In the genomic region with DNA sequence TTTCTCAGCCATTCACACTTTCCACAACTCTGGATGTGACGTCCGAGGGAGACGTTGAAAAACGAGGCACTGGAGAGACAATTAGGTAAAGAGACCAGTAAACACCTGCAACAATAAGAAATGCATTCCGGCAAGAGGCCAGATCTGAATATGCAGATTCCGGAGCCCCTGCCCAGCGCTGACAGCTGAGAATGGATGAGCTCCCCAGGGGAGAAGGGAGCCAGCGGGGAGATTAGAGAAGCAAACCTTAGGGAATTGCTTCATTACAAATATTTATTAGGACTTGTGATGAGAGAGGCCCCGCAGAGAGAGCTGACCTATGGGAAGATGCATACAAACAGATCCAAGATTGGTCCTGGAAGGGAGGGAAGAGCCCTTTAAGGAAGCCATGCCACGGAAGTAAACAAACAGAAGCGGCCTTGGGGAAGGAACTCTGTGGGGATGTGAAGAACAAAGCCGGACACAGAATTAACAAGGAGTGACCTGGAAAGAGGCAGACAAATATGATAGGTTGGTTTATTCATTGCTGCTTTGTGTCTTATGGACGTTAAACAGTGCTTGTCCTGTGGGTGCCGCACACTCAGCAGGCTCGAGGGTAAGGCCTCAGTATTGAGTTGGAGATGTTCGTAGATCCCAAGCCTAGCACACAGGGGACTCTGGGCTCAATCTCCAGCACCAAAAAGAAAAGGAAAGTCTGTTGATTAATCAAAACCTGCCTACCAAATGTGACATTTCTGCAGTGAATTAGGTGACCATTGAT, we compare ENCODE assay signal across 9 mouse cellular contexts.
A peak's percentile ranks its signal among the peaks of the same experiment; 100 is the strongest.
DNase-seq lines count a peak whose midpoint lies in the region; ATAC-seq lines count a peak whose summit lies in the region.
"Had no signal": no experiment of that assay in that cellular context is flagged by ENCODE, and none has a peak within 500 bp of the region (broad histone marks: within the 10 kb centered on the region; RNA-seq: fewer than 3 reads in every experiment).

No protein-coding gene starts in this region.

- H3K9me3 ChIP-seq in lung, embryonic 16.5 days (ENCODE audit: control insufficient read depth, low read length) = no peaks in the 10 kb centered on the region
- no peaks in the 10 kb centered on the region for H3K9me3 ChIP-seq in limb, embryonic 11.5 days (ENCODE audit: control insufficient read depth, low read length)
- no peaks in the 10 kb centered on the region for H3K9me3 ChIP-seq in stomach, embryonic 15.5 days
- H3K9me3 ChIP-seq: megakaryocyte, embryonic 14.5 days had no signal

- DNase-seq in embryo, embryonic 9.5 days (ENCODE audit: extremely low spot score) = peak; percentile 29
- DNase-seq in embryo, embryonic 10 days (ENCODE audit: low spot score) = no peak
- DNase-seq in lung, postnatal 10 days = no peak
- DNase-seq in limb, embryonic 11.5 days (ENCODE audit: low spot score) = no peak
- no peak for DNase-seq in left cerebral cortex, postnatal 25 days (ENCODE audit: low spot score in 2 of 2)
- DNase-seq in cerebellum, postnatal 10 days = no peak

- ATAC-seq in lung, embryonic 16.5 days (ENCODE audit: low read depth) = no peak; the same call in 1 of the 2 replicates
- no peak for ATAC-seq in limb, embryonic 11.5 days (ENCODE audit: insufficient number of reproducible peaks, low FRiP score, low TSS enrichment, low read depth)
- ATAC-seq in stomach, embryonic 15.5 days (ENCODE audit: insufficient read depth, low FRiP score, low read depth) = no peak

- peaks cover 7% of the 10 kb centered on the region for H3K4me1 ChIP-seq in lung, embryonic 16.5 days (replicated peaks; ENCODE audit: control insufficient read depth, insufficient read depth, low read length)
- H3K4me1 ChIP-seq in limb, embryonic 11.5 days (ENCODE audit: control insufficient read depth, insufficient read depth, low read length) = peaks cover 8% of the 10 kb centered on the region; the same call in 1 of the 2 replicates
- H3K4me1 ChIP-seq in stomach, embryonic 15.5 days = no peaks in the 10 kb centered on the region
- H3K4me1 ChIP-seq: megakaryocyte, embryonic 14.5 days had no signal

- WGBS in lung, embryonic 16.5 days = 12% methylated on average over 16 of the region's 16 CpGs
- 5% methylated on average over 16 of the region's 16 CpGs for WGBS in limb, embryonic 11.5 days
- WGBS in stomach, embryonic 15.5 days = 11% methylated on average over 16 of the region's 16 CpGs

- H3K4me3 ChIP-seq in lung, embryonic 16.5 days (ENCODE audit: low read length) = 0 out of 2 replicates have a peak overlapping the region, but pooled peaks have one; percentile 0
- H3K4me3 ChIP-seq in limb, embryonic 11.5 days (ENCODE audit: low read depth, low read length) = no peak overlapping the region
- H3K4me3 ChIP-seq in stomach, embryonic 15.5 days (replicated peaks) = no peak overlapping the region
- H3K4me3 ChIP-seq: megakaryocyte, embryonic 14.5 days had no signal

- H3K36me3 ChIP-seq in lung, embryonic 16.5 days (ENCODE audit: control insufficient read depth, insufficient read depth, low read length) = no peaks in the 10 kb centered on the region
- no peaks in the 10 kb centered on the region for H3K36me3 ChIP-seq in limb, embryonic 11.5 days (ENCODE audit: control insufficient read depth, insufficient read depth, low read length)
- no peaks in the 10 kb centered on the region for H3K36me3 ChIP-seq in stomach, embryonic 15.5 days

- H3K9ac ChIP-seq in lung, embryonic 16.5 days (ENCODE audit: low read length) = no peak overlapping the region
- no peak overlapping the region for H3K9ac ChIP-seq in limb, embryonic 11.5 days (ENCODE audit: low read length)
- H3K9ac ChIP-seq in stomach, embryonic 15.5 days = no peak overlapping the region

- no peak overlapping the region for H3K27ac ChIP-seq in lung, embryonic 16.5 days (ENCODE audit: low read length)
- no peak overlapping the region for H3K27ac ChIP-seq in limb, embryonic 11.5 days (replicated peaks; ENCODE audit: low read depth, low read length)
- no peak overlapping the region for H3K27ac ChIP-seq in stomach, embryonic 15.5 days

- H3K4me2 ChIP-seq in lung, embryonic 16.5 days (ENCODE audit: low read depth, low read length) = peak overlapping the region; percentile 2
- peak overlapping the region; percentile 1; the same call in 1 of the 2 replicates for H3K4me2 ChIP-seq in limb, embryonic 11.5 days (ENCODE audit: low read depth, severe bottlenecking)
- peak overlapping the region; percentile 17; the same call in 1 of the 2 replicates for H3K4me2 ChIP-seq in stomach, embryonic 15.5 days

- no peaks in the 10 kb centered on the region for H3K27me3 ChIP-seq in lung, embryonic 16.5 days (ENCODE audit: control insufficient read depth, insufficient read depth, low read depth, low read length)
- no peaks in the 10 kb centered on the region for H3K27me3 ChIP-seq in limb, embryonic 11.5 days (ENCODE audit: control insufficient read depth, insufficient read depth, low read length)
- no peaks in the 10 kb centered on the region for H3K27me3 ChIP-seq in stomach, embryonic 15.5 days (replicated peaks)
- H3K27me3 ChIP-seq: megakaryocyte, embryonic 14.5 days had no signal

- intact Hi-C loops in left cerebral cortex, postnatal 25 days (cut with DNase I) = no loop called here
